Comparison of ENCODE assay signal across 18 mouse cellular contexts in genomic region chr2:71127779-71128534, GRCm38 (mm10). TPM values are rescaled to one million over a fixed set of nuclear protein-coding genes. Genes with fewer than 3 reads are reported as not detected.
DNase-seq lines count a peak whose midpoint lies in the region; ATAC-seq and TF ChIP-seq lines count a peak whose summit lies in the region.
"Had no signal": no experiment of that assay in that cellular context is flagged by ENCODE, and none has a peak within 500 bp of the region (broad histone marks: within the 10 kb centered on the region; RNA-seq: fewer than 3 reads in every experiment).

No protein-coding gene starts in this region.

- 0 out of 2 replicates have a peak overlapping the region, but pooled peaks have one; percentile 3 for H3K27ac ChIP-seq in limb, embryonic 12.5 days
- no peak overlapping the region for H3K27ac ChIP-seq in limb, embryonic 10.5 days
- no peak overlapping the region for H3K27ac ChIP-seq in thymus, adult 2 months (ENCODE audit: control insufficient read depth, insufficient read depth, low read length)
- H3K27ac ChIP-seq in hindbrain, postnatal 0 days, result no peak overlapping the region
- H3K27ac ChIP-seq: embryonic facial prominence, embryonic 15.5 days; forebrain, embryonic 10.5 days; heart, embryonic 13.5 days; hindbrain, embryonic 15.5 days; liver, embryonic 13.5 days; neural tube, embryonic 12.5 days had no signal

- H3K4me3 ChIP-seq in limb, embryonic 12.5 days (replicated peaks), result no peak overlapping the region
- H3K4me3 ChIP-seq in limb, embryonic 10.5 days, result no peak overlapping the region
- no peak overlapping the region for H3K4me3 ChIP-seq in thymus, adult 2 months (ENCODE audit: control insufficient read depth, insufficient read depth, low read length)
- no peak overlapping the region for H3K4me3 ChIP-seq in hindbrain, postnatal 0 days (ENCODE audit: low read length)
- H3K4me3 ChIP-seq: embryonic facial prominence, embryonic 15.5 days; forebrain, embryonic 10.5 days; heart, embryonic 13.5 days; hindbrain, embryonic 15.5 days; liver, embryonic 13.5 days; neural tube, embryonic 12.5 days had no signal

- H3K4me2 ChIP-seq in limb, embryonic 12.5 days, result no peak overlapping the region
- no peak overlapping the region for H3K4me2 ChIP-seq in hindbrain, postnatal 0 days (ENCODE audit: low read depth, low read length)
- H3K4me2 ChIP-seq: embryonic facial prominence, embryonic 15.5 days; heart, embryonic 13.5 days; hindbrain, embryonic 15.5 days; liver, embryonic 13.5 days; neural tube, embryonic 12.5 days had no signal

- DNase-seq in limb, embryonic 10.5 days (ENCODE audit: low spot score), result no peak
- DNase-seq in thymus, adult 2 months, result peak; percentile 26
- DNase-seq in thymus, adult 18-20 months, result no peak
- peak; percentile 76 for DNase-seq in naive thymus-derived CD4-positive, alpha-beta T cell, adult 2 months (ENCODE audit: low read depth)
- DNase-seq in gastrocnemius, postnatal 10 days, result no peak
- DNase-seq in hindbrain, postnatal 0 days (ENCODE audit: low spot score), result no peak
- no peak for DNase-seq in cerebellum, postnatal 4 days (ENCODE audit: low spot score in 2 of 2)
- DNase-seq: cerebellum, postnatal 10 days; embryo, embryonic 11 days; gastrocnemius, postnatal 25 days; heart, postnatal 36 days; liver, embryonic 13.5 days had no signal

- no peaks in the 10 kb centered on the region for H3K9me3 ChIP-seq in limb, embryonic 12.5 days
- H3K9me3 ChIP-seq in limb, embryonic 10.5 days (replicated peaks), result no peaks in the 10 kb centered on the region
- H3K9me3 ChIP-seq in hindbrain, postnatal 0 days (ENCODE audit: low read length), result no peaks in the 10 kb centered on the region
- H3K9me3 ChIP-seq: embryonic facial prominence, embryonic 15.5 days; forebrain, embryonic 10.5 days; heart, embryonic 13.5 days; hindbrain, embryonic 15.5 days; liver, embryonic 13.5 days; neural tube, embryonic 12.5 days had no signal

- H3K36me3 ChIP-seq in limb, embryonic 12.5 days, result 0 out of 2 replicates have a peak, but pooled peaks cover 3% of the 10 kb centered on the region
- no peaks in the 10 kb centered on the region for H3K36me3 ChIP-seq in limb, embryonic 10.5 days
- no peaks in the 10 kb centered on the region for H3K36me3 ChIP-seq in thymus, adult 2 months (ENCODE audit: control insufficient read depth, insufficient read depth, low read length)
- H3K36me3 ChIP-seq in hindbrain, postnatal 0 days (ENCODE audit: insufficient read depth, low read length), result no peaks in the 10 kb centered on the region
- H3K36me3 ChIP-seq: forebrain, embryonic 10.5 days; heart, embryonic 13.5 days; hindbrain, embryonic 15.5 days; neural tube, embryonic 12.5 days had no signal

- H3K4me1 ChIP-seq in limb, embryonic 12.5 days (replicated peaks), result peaks cover 11% of the 10 kb centered on the region; the same call in 1 of the 2 replicates
- no peaks in the 10 kb centered on the region for H3K4me1 ChIP-seq in limb, embryonic 10.5 days
- H3K4me1 ChIP-seq in thymus, adult 2 months (replicated peaks; ENCODE audit: control insufficient read depth, insufficient read depth, low read length), result peaks cover 15% of the 10 kb centered on the region
- no peaks in the 10 kb centered on the region for H3K4me1 ChIP-seq in hindbrain, postnatal 0 days (ENCODE audit: insufficient read depth, low read length)
- H3K4me1 ChIP-seq: embryonic facial prominence, embryonic 15.5 days; forebrain, embryonic 10.5 days; hindbrain, embryonic 15.5 days; liver, embryonic 13.5 days; neural tube, embryonic 12.5 days had no signal

- no peak for TF ChIP-seq CTCF in thymus, adult 2 months (IDR thresholded peaks at IDR 0.05; ENCODE audit: borderline replicate concordance, control insufficient read depth, extremely low read depth, insufficient read depth, low read length, poor library complexity)
- TF ChIP-seq CTCF in hindbrain, postnatal 0 days (IDR thresholded peaks at IDR 0.05; ENCODE audit: low read depth), result no peak

- H3K9ac ChIP-seq in limb, embryonic 12.5 days (replicated peaks), result no peak overlapping the region
- no peak overlapping the region for H3K9ac ChIP-seq in hindbrain, postnatal 0 days (replicated peaks; ENCODE audit: low read length)
- H3K9ac ChIP-seq: embryonic facial prominence, embryonic 15.5 days; heart, embryonic 13.5 days; hindbrain, embryonic 15.5 days; liver, embryonic 13.5 days; neural tube, embryonic 12.5 days had no signal

- TF ChIP-seq POLR2A in thymus, adult 2 months (IDR thresholded peaks at IDR 0.05; ENCODE audit: control insufficient read depth, extremely low read depth, insufficient read depth, low read length, poor library complexity), result no peak

- WGBS in limb, embryonic 12.5 days, result 75% methylated on average over 10 of the region's 10 CpGs
- 88% methylated on average over 10 of the region's 10 CpGs for WGBS in limb, embryonic 10.5 days
- WGBS in thymus, adult 2 months, result 16% methylated on average over 10 of the region's 10 CpGs
- WGBS in hindbrain, postnatal 0 days, result 77% methylated on average over 10 of the region's 10 CpGs

- H3K27me3 ChIP-seq in limb, embryonic 12.5 days, result no peaks in the 10 kb centered on the region
- H3K27me3 ChIP-seq in limb, embryonic 10.5 days (ENCODE audit: low read depth, poor library complexity, severe bottlenecking), result no peaks in the 10 kb centered on the region
- H3K27me3 ChIP-seq in thymus, adult 2 months (ENCODE audit: control insufficient read depth, insufficient read depth, low read length), result no peaks in the 10 kb centered on the region
- H3K27me3 ChIP-seq in hindbrain, postnatal 0 days (ENCODE audit: insufficient read depth, low read length), result no peaks in the 10 kb centered on the region
- H3K27me3 ChIP-seq: embryonic facial prominence, embryonic 15.5 days; hindbrain, embryonic 15.5 days; liver, embryonic 13.5 days; neural tube, embryonic 12.5 days had no signal

- ATAC-seq in limb, embryonic 12.5 days (ENCODE audit: insufficient number of reproducible peaks, insufficient read depth, low FRiP score, low TSS enrichment, low read depth), result no peak
- ATAC-seq in hindbrain, postnatal 0 days, result no peak

RNA-seq across cellular contexts. Expression of gene Cybrd1, which starts 10.2 kb away (rescaled TPM):
- polyA plus RNA-seq in limb, embryonic 12.5 days (2016; fragmentation: Nextera tagmentation; extraction: Ambion mirVana), result 2.8 and 3.5 TPM in 2 replicates
- polyA plus RNA-seq in limb, embryonic 10.5 days (2016; fragmentation: Nextera tagmentation; extraction: Ambion mirVana), result 0.15 and 0.48 TPM in 2 replicates
- polyA plus RNA-seq in thymus, adult 2 months (2012; rRNA removed), result 2.3 and 3.1 TPM in 2 replicates
- total RNA-seq in gastrocnemius, postnatal 10 days (2021), result 1 to 10 TPM; 3.0 to 4.1 TPM
- 11.3 and 13.5 TPM in 2 replicates for total RNA-seq in hindbrain, postnatal 0 days (2014; rRNA removed)
- 4.0 and 4.5 TPM in 2 replicates for polyA plus RNA-seq in hindbrain, postnatal 0 days (2015; fragmentation: Nextera tagmentation; extraction: Ambion mirVana)

Comparison
In these comparisons a context has a peak if more than half of its experiments do, and no peak if none do; other contexts are left out.
1. DNase-seq: peak in thymus, adult 2 months (single experiment) and naive thymus-derived CD4-positive, alpha-beta T cell, adult 2 months (single experiment); none in limb, embryonic 10.5 days (single experiment), thymus, adult 18-20 months (0 of 2), gastrocnemius, postnatal 10 days (single experiment), hindbrain, postnatal 0 days (single experiment) and cerebellum, postnatal 4 days (0 of 2).